Comparison of ENCODE assay signal across 7 mouse cellular contexts in genomic region chr4:135963457-135964193, GRCm38 (mm10). TPM values are rescaled to one million over a fixed set of nuclear protein-coding genes. Genes with fewer than 3 reads are reported as not detected.
DNase-seq lines count a peak whose midpoint lies in the region; ATAC-seq and TF ChIP-seq lines count a peak whose summit lies in the region.

Gene Gale (plus strand): TSS chr4:135963727.

- H3K9ac ChIP-seq in intestine, embryonic 15.5 days: peak within 1 kb of the TSS; percentile 84
- H3K9ac ChIP-seq in midbrain, embryonic 12.5 days (replicated peaks): peak within 1 kb of the TSS; percentile 86

- DNase-seq in adrenal gland, adult 8-10 months: peak; percentile 93
- peak; percentile 98 for DNase-seq in embryo, embryonic 11.5 days (ENCODE audit: low read depth, low spot score)
- DNase-seq in gastrocnemius, postnatal 36 days: peak; percentile 86 to 93
- DNase-seq in left cerebral cortex, postnatal 4 days: peak; percentile 97

- intact Hi-C loops in gastrocnemius, postnatal 36 days (cut with DNase I): no loop called here
- intact Hi-C loops in left cerebral cortex, postnatal 4 days (cut with DNase I): no loop called here

- H3K9me3 ChIP-seq in intestine, embryonic 15.5 days: no peaks in the 10 kb centered on the region
- H3K9me3 ChIP-seq in midbrain, embryonic 12.5 days: no peaks in the 10 kb centered on the region

- peak; percentile 91 for ATAC-seq in intestine, embryonic 15.5 days
- ATAC-seq in midbrain, embryonic 12.5 days (ENCODE audit: low FRiP score, low read depth): peak; percentile 92

- peaks cover 18% of the 10 kb centered on the region for H3K4me1 ChIP-seq in intestine, embryonic 15.5 days (replicated peaks)
- peaks cover 19% of the 10 kb centered on the region for H3K4me1 ChIP-seq in midbrain, embryonic 12.5 days
- H3K4me1 ChIP-seq in small intestine, adult 2 months (ENCODE audit: control insufficient read depth, insufficient read depth, insufficient read length, low read length): peaks cover 11% of the 10 kb centered on the region

- peak; percentile 87 for TF ChIP-seq POLR2A in small intestine, adult 2 months (IDR thresholded peaks at IDR 0.05; ENCODE audit: low read depth, low read length)

- peak within 1 kb of the TSS; percentile 88 for H3K27ac ChIP-seq in intestine, embryonic 15.5 days
- H3K27ac ChIP-seq in midbrain, embryonic 12.5 days (replicated peaks): peak within 1 kb of the TSS; percentile 88
- peak within 1 kb of the TSS; percentile 91 for H3K27ac ChIP-seq in small intestine, adult 2 months (ENCODE audit: insufficient read depth, low read depth, low read length)

- H3K4me3 ChIP-seq in intestine, embryonic 15.5 days (replicated peaks): peak within 1 kb of the TSS; percentile 78
- H3K4me3 ChIP-seq in midbrain, embryonic 12.5 days: peak within 1 kb of the TSS; percentile 75
- peak within 1 kb of the TSS; percentile 73 for H3K4me3 ChIP-seq in small intestine, adult 2 months (ENCODE audit: low read depth, low read length)

- H3K36me3 ChIP-seq in intestine, embryonic 15.5 days: peaks cover 32% of the 10 kb centered on the region
- peaks cover 49% of the 10 kb centered on the region for H3K36me3 ChIP-seq in midbrain, embryonic 12.5 days
- peaks cover 45% of the 10 kb centered on the region for H3K36me3 ChIP-seq in small intestine, adult 2 months (ENCODE audit: control insufficient read depth, insufficient read depth, low read length)

- no peak for TF ChIP-seq CTCF in small intestine, adult 2 months (IDR thresholded peaks at IDR 0.05; ENCODE audit: extremely low read depth, insufficient read length, insufficient replicate concordance, low read depth, low read length)

- WGBS in intestine, embryonic 15.5 days: under 1% methylated on average over 56 of the region's 56 CpGs
- under 1% methylated on average over 56 of the region's 56 CpGs for WGBS in midbrain, embryonic 12.5 days
- WGBS in small intestine, adult 2 months: under 1% methylated on average over 56 of the region's 56 CpGs

- H3K4me2 ChIP-seq in intestine, embryonic 15.5 days (replicated peaks): peak within 1 kb of the TSS; percentile 90
- H3K4me2 ChIP-seq in midbrain, embryonic 12.5 days (replicated peaks): peak within 1 kb of the TSS; percentile 96

- H3K27me3 ChIP-seq in intestine, embryonic 15.5 days (replicated peaks): no peaks in the 10 kb centered on the region
- 0 out of 2 replicates have a peak, but pooled peaks cover 4% of the 10 kb centered on the region for H3K27me3 ChIP-seq in midbrain, embryonic 12.5 days
- no peaks in the 10 kb centered on the region for H3K27me3 ChIP-seq in small intestine, adult 2 months (ENCODE audit: control insufficient read depth, insufficient read depth, low read length)

RNA-seq across cellular contexts. Expression of gene Gale, which starts in this region (rescaled TPM):
- total RNA-seq in adrenal gland, adult 8-10 months (2022): 10 to 100 TPM; 12.5 to 23.3 (median 22.5) TPM
- under 1 TPM; 0.49 to 0.69 TPM for total RNA-seq in gastrocnemius, postnatal 36 days (2021)
- polyA plus RNA-seq in intestine, embryonic 15.5 days (2015; fragmentation: Nextera tagmentation; extraction: Ambion mirVana): 82.5 and 108 TPM in 2 replicates
- 10 to 100 TPM; 30.9 to 35.8 TPM for total RNA-seq in left cerebral cortex, postnatal 4 days (2021)
- 32.1 and 32.8 TPM in 2 replicates for polyA plus RNA-seq in midbrain, embryonic 12.5 days (2016; fragmentation: Nextera tagmentation; extraction: Ambion mirVana)
- 116 and 163 TPM in 2 replicates for polyA plus RNA-seq in small intestine, adult 2 months (2012; rRNA removed)

Comparison
In these comparisons a context has a peak if more than half of its experiments do, and no peak if none do; other contexts are left out.
1. Peak in every context shown above with its lines: DNase-seq, ATAC-seq, H3K4me3 ChIP-seq and H3K27ac ChIP-seq.
2. RNA of gene Gale (total RNA-seq): 30.9 to 35.8 TPM in left cerebral cortex, postnatal 4 days and 12.5 to 23.3 TPM in adrenal gland, adult 8-10 months; 0.49 to 0.69 TPM in gastrocnemius, postnatal 36 days; every median in the first group is over 4 times any median in the second.
3. Peak in DNase-seq in gastrocnemius, postnatal 36 days; RNA of the gene not detected or under 1 TPM.